Mouse (Mus musculus) cortical plate, adult 2 months (tissue): Measurements from ENCODE around the gene BC061237.
"Not testable (repeated sequence)": the region's sequence is repeated elsewhere in the genome, so short reads cannot be mapped to it uniquely, and the experiment has no call there.

ENCODE experiments used
- CTCF ChIP-seq: fragments of 200-500 bp; IDR thresholded peaks from 2 replicates; pipeline ENCODE4 v1.5.1; 2011; ENCODE audit warnings: mild to moderate bottlenecking, control low read depth, low read length; ENCODE audit not compliant: insufficient read depth; ENCODE audit errors: extremely low read depth
- POLR2A ChIP-seq: fragments of 200-500 bp; IDR thresholded peaks from 2 replicates; pipeline ENCODE4 v1.6.1; 2011; ENCODE audit warnings: mild to moderate bottlenecking, low read length, control low read depth; ENCODE audit not compliant: insufficient read depth; ENCODE audit errors: extremely low read depth

GRCm38 (mm10) chr14:44517976-44518375, 25.7 kb downstream of the BC061237 start, which contains the start of gene Gm17093:
- TF ChIP-seq CTCF, POLR2A: not testable (repeated sequence)
